Mouse (Mus musculus) E14TG2a.4 (cell line): ENCODE measurements around the gene Hoxa7.
A peak's percentile ranks its signal among the peaks of the same experiment; 100 is the strongest.

Experiments
- H3K27me3 ChIP-seq: 2 replicates; pipeline ENCODE4 v1.6.1; 2014; ENCODE audit warnings: low read length, control low read depth; ENCODE audit not compliant: insufficient read depth
- H3K36me3 ChIP-seq: 2 replicates; pipeline ENCODE4 v1.6.1; 2014; ENCODE audit warnings: low read length, control low read depth; ENCODE audit not compliant: insufficient read depth
- H3K4me1 ChIP-seq: replicated peaks from 2 replicates; pipeline ENCODE4 v1.6.1; 2014; ENCODE audit warnings: low read depth, low read length, control low read depth
- H3K4me3 ChIP-seq: replicated peaks from 2 replicates; pipeline ENCODE4 v1.5.1; 2014; ENCODE audit warnings: mild to moderate bottlenecking, low read length
- H3K9me3 ChIP-seq: 2 replicates; pipeline ENCODE4 v1.6.1; 2014; ENCODE audit warnings: low read length, control low read depth
- CTCF ChIP-seq: conservative IDR thresholded peaks from 2 replicates; pipeline ENCODE4 v1.5.1; 2014; ENCODE audit warnings: low read length
- NANOG ChIP-seq: IDR thresholded peaks from 2 replicates; pipeline ENCODE4 v1.6.1; 2014; ENCODE audit warnings: borderline replicate concordance, low read length, mixed read lengths
- POU5F1 ChIP-seq: IDR thresholded peaks from 2 replicates; pipeline ENCODE4 v1.6.1; 2014; ENCODE audit warnings: low read length, borderline replicate concordance

Gene Hoxa7

DNA sequence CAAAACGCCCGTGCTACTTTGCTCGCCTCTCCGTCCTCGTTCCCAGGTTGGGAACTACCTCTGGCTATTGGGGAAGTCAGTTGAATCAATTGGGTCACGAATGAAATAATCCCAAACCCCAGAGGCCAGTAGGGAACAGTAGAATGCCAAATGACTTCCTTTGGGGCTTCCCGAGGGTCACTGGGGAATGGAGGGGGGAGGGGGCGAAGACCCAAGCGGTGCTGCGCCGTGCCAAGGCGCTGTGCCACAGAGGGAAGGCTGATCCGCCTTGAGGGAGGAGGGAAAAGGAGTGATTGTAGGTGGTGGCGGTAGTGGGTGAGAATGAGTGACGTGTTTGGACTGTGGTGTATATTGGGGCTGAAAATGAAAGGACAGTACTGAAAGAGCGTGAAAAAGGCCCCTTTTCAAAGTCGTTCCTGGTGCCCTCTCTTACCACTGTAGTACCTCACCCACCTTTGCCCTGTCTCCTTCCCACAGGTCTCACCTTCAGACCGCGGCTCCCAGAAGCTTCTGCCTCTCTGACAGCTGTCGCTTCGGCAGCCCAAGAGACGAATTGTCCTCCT, 9.0 kb downstream of the Hoxa7 start:
- no peak for TF ChIP-seq POU5F1
- TF ChIP-seq CTCF: no peak
- no peak for TF ChIP-seq NANOG
- H3K4me3 ChIP-seq: peak overlapping the region; percentile 35; the same call in 1 of the 2 replicates
- no peaks in the 10 kb centered on the region for H3K36me3 ChIP-seq
- H3K9me3 ChIP-seq: no peaks in the 10 kb centered on the region
- H3K4me1 ChIP-seq: peaks cover 57% of the 10 kb centered on the region
- H3K27me3 ChIP-seq: peaks cover 98% of the 10 kb centered on the region

DNA sequence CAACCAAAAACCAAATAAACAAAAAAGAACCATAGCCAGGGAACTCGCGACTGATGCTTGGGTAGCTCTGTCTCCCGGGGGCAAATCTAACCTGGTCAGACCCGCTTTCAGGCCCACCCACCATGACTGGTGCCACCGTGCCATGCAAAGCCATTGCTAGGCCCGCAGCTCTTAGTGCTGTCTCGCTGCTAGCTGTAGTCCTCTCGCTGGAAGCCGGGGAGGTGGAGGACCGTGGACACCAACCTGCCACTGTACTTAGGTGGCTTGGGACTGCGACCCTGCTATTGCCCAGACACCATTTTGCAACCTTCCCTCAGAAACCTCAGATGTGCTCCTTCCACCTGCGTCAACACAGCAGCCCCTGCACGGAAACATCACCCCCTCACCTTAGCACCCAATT, 9.7 kb downstream of the Hoxa7 start:
- 0 out of 2 replicates have a peak overlapping the region, but pooled peaks have one; percentile 26 for H3K4me3 ChIP-seq
- no peak for TF ChIP-seq CTCF
- no peak for TF ChIP-seq POU5F1
- TF ChIP-seq NANOG: no peak
- H3K36me3 ChIP-seq: no peaks in the 10 kb centered on the region
- H3K4me1 ChIP-seq: peaks cover 53% of the 10 kb centered on the region
- H3K27me3 ChIP-seq: peaks cover 98% of the 10 kb centered on the region
- no peaks in the 10 kb centered on the region for H3K9me3 ChIP-seq

DNA sequence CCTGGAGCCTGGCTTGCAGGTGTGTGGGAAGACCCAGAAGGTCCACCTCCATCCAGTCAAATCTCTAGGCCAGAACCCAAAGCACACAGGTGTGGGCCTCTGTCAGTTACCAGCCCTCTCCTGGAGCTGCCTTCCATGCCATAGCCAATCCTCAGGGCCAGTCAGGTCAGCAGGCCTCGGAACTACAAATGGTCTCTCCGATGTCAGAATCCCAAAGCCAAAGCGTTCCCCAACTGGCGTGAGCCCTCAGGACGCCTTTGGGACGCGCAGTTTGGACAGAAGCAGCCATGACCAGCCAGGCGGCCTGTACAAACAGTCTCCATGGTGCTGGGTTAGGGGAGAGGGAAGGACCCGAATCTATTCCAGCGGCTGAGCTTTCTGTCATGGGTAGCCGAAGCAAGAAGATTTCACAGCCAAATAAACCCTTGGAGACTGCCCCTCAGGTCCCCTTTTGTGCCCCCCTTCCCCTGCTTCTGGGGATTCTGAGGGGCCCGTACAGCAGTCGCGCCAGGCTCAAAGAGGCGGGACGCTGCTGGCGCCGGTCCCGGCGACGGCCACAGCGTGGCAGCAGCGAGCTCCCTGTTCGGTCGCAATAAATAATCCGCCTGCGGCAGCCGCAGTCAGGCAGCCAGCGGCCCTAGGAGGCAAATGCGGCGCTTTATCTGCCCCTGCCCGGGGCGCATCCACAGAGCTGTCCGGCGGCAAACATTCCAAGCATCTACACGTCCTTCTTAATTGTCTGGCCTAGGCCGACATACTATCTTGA, 10.3 kb downstream of the Hoxa7 start:
- Histone ChIP-seq H3K4me1 (peaks cover 50% of the 10 kb centered on the region), H3K27me3 (peaks cover 98% of the 10 kb centered on the region), H3K9me3 (no peaks in the 10 kb centered on the region), H3K36me3 (no peaks in the 10 kb centered on the region), H3K4me3 (0 out of 2 replicates have a peak overlapping the region, but pooled peaks have one; percentile 26)
- TF ChIP-seq NANOG: no peak

DNA sequence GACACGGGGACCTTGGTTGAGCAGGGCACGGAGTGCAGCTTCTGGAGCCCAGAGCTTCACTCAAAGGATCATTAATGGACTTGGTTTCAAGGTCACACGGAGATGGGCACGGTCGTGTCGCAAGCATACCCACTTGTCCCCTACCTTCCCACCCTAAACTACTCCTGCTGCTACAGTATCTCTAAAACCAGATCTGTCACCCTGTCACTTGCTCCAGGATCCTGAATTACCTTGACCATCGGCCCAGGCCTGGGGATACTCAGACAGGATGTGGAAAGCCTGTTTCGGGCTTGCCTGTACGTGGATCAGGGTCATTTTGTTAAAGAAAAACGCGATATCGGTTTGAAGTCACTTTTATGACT, 12.0 kb downstream of the Hoxa7 start:
- no peak for TF ChIP-seq CTCF
- TF ChIP-seq NANOG: no peak
- H3K4me3 ChIP-seq: no peak overlapping the region
- H3K27me3 ChIP-seq: peaks cover 98% of the 10 kb centered on the region
- no peaks in the 10 kb centered on the region for H3K36me3 ChIP-seq
- peaks cover 57% of the 10 kb centered on the region for H3K4me1 ChIP-seq
- no peaks in the 10 kb centered on the region for H3K9me3 ChIP-seq

DNA sequence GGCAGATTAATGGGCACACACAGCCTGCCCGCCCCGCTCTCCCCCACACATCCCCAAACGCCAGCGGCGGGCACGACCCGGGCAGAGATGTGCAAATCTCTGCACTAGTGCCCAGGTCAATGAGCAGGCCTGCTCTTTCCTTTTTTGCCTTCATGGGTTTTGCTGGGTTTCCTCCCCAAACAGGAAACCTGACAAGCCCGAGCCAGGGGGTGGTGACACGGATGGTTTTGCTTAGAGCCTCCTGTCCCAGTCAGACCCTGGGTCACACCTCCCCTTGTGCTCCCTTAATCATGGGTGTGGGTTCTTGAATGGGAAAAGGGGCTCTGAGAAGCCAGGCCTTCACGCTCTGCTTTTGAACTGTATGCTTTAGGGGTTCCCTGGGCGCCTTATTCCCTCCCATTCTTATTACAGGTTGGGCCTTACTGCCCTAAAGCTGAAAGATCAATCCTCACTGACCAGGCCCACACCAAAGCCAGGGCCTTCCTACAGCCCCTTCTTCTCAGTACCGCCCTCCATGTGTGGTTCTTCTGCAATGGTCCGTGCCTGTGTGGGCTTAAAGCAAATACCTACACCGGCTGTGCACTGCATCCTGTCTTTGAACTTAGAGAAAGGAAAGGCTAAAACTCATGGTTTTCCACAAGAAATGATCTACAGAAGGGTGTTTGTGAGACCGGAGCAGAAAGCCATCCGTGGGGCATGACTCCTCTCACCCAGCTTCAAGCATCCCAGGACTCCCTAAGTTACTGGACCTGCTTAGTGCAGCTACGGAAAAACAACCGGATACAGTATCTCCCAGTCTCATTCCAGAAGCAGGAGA, 12.6 kb downstream of the Hoxa7 start:
- no peaks in the 10 kb centered on the region for H3K9me3 ChIP-seq
- no peak for TF ChIP-seq POU5F1
- no peak for TF ChIP-seq CTCF
- no peak for TF ChIP-seq NANOG
- no peaks in the 10 kb centered on the region for H3K36me3 ChIP-seq
- peaks cover 61% of the 10 kb centered on the region for H3K4me1 ChIP-seq
- peaks cover 98% of the 10 kb centered on the region for H3K27me3 ChIP-seq
- H3K4me3 ChIP-seq: peak overlapping the region; percentile 52; the same call in 1 of the 2 replicates

DNA sequence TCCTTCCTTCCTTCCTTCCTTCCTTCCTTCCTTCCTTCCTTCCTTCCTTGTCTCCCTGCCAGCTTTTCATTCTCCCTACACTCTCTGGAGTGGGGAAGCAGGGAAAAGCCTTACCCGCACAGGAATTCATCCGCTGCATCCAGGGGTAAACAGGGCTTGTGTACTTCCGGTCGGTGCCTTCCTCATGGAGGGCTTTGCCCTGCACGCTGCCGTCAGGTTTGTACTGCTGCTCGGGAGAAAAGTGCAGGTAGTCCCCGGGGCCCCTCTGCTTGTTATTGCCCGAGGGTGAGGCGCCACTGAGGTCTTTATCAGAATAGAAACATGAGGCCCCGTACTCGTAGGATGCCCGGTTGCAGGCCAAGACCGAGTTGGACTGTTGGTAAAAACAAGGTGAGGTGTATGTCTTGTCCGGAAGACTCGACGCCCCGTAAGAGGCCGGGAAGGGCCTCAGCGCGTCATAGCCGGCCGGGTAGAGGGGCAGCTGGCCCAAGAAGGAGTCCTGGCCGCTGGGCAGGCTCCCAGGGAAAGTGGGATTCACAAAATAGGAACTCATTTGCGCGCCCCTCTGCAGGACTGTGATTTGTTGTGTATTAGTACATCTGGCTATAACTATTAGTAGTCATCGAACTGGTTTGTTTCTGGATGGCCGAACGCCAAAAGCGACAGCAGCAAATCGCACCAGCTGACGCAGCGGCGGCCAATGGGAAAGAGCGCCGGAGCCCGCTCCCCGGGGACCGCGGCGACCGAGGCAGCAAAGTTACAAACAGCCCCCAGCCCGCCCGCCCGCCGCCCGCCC, 13.4 kb downstream of the Hoxa7 start, which contains the start of gene Hoxa6:
Hoxa6 (minus strand) TSS at position 651 of the 796 bp plus-strand sequence.
- TF ChIP-seq NANOG (no peak), CTCF (no peak), POU5F1 (no peak)
- Histone ChIP-seq H3K4me1 (peaks cover 61% of the 10 kb centered on the region), H3K4me3 (peak within 1 kb of the TSS; percentile 52; the same call in 1 of the 2 replicates), H3K36me3 (no peaks in the 10 kb centered on the region), H3K27me3 (peaks cover 98% of the 10 kb centered on the region), H3K9me3 (no peaks in the 10 kb centered on the region)

DNA sequence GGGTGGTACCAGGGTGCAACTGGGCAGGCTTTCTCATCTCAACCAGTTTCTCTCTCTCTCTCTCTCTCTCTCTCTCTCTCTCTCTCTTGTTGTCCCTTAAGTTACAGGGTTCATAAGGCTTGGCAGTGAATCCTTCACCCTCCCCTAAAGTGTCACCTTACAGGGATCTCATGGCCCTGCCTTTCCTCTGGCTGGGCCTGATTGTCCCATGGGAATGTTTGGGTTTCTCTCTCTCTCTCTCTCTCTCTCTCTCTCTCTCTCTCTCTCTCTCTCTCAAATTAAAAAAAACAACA, 14.0 kb downstream of the Hoxa7 start:
- Histone ChIP-seq H3K4me3 (no peak overlapping the region), H3K4me1 (peaks cover 61% of the 10 kb centered on the region), H3K27me3 (peaks cover 98% of the 10 kb centered on the region), H3K36me3 (no peaks in the 10 kb centered on the region), H3K9me3 (no peaks in the 10 kb centered on the region)
- no peak for TF ChIP-seq POU5F1
- TF ChIP-seq CTCF: no peak
- no peak for TF ChIP-seq NANOG
